Mouse (Mus musculus) gastrocnemius, postnatal 36 days (tissue): ENCODE results near the gene Mknk1. TPM values are rescaled to one million over a fixed set of nuclear protein-coding genes. Genes with fewer than 3 reads are reported as not detected.

Source experiments
- DNase-seq, 2 experiments: peaks; one replicate each; pipeline ENCODE4 v3.0.0; 2022
- intact Hi-C: fragments of 180-260 bp; cut with DNase I; formaldehyde crosslinking; loops from one replicate; pipeline ENCODE4 v1.15.1; 2025
- total RNA-seq, 2 experiments: library from RNA; stranded (reverse); gene quantifications; 2 replicates each; pipeline ENCODE4 v1.2.3; 2021

The Mknk1 gene
- total RNA-seq, 2 experiments from 2014 or later: 22.9 to 24.7 TPM

- no peak for DNase-seq
These were observed 958 bp downstream of the Mknk1 start for GRCm38 (mm10) chr4:115839956-115840355.

DNA sequence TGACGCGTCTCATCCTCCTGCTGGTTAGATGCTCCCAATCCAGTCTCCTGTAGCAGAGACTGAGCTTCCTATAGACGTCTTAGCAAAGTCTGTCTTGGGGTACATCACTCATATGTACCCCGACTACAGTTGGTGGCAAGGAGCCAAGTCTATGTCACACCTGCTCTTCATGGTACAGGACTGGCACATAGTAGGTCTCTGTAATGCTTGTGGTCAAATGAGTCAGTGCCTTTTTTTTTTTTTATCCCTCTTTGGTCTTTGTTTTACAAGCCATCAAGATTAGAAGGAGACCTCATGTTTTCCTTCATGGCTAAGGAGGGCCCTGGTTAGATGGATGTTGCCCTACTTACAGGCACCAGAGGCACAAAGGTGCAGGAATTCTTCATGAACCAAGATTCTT lies 1.8 kb downstream of the Mknk1 start:
- intact Hi-C loops: no loop called here
- DNase-seq: no peak

More at GRCm38 (mm10) chr4:115839956-115840355, 958 bp downstream of the Mknk1 start:
- intact Hi-C loops: no loop called here

- intact Hi-C loops: no loop called here
These were observed 7.7 kb downstream of the Mknk1 start for GRCm38 (mm10) chr4:115846656-115847055.

DNA sequence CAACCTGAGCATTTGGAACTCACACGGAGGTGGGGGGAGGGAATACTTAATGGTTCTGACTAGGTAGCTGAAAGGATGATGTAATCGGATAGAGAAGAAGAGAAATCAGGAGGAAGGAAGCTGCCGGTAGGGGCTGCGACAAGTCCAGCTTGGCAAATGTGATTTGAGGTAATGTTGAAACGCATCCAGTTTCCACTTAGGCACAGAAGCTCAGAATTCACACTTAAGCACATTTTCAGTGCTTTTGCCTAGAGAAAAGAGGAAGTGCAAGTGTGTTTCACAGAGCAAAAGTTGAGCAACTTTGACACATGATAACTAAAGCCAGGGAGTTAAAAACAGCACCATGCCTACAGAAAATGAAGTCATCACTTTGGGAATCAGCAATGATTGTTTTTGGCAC lies 8.4 kb downstream of the Mknk1 start:
- intact Hi-C loops: no loop called here
- DNase-seq: no peak

More at GRCm38 (mm10) chr4:115846656-115847055, 7.7 kb downstream of the Mknk1 start:
- no peak for DNase-seq

GRCm38 (mm10) chr4:115848083-115848482 lies 9.1 kb downstream of the Mknk1 start:
- intact Hi-C loops: no loop called here

GRCm38 (mm10) chr4:115848990-115849677 lies 10.1 kb downstream of the Mknk1 start:
- intact Hi-C loops: no loop called here
- DNase-seq: no peak

More at GRCm38 (mm10) chr4:115848083-115848482, 9.1 kb downstream of the Mknk1 start:
- DNase-seq: no peak

DNA sequence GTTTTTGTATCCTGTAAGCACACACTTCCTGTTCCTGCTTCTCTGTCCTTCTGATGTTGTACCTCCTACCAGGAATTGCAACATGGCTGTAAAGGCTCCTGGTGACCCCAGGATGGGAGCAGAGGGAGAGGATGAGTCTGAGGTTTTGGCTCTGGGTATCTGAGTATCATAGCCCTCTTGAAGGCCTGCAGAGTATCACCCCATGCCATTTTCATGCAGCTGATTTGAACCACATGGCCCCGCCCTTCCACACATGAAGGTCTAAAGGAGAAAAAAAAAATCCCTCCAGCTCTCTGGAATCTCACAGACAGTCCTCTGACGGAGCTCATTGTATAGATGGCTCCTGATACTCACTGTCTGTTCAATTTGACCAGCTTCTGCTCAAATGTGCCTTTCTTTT lies 11.1 kb downstream of the Mknk1 start:
- no peak for DNase-seq
- intact Hi-C loops: no loop called here

DNA sequence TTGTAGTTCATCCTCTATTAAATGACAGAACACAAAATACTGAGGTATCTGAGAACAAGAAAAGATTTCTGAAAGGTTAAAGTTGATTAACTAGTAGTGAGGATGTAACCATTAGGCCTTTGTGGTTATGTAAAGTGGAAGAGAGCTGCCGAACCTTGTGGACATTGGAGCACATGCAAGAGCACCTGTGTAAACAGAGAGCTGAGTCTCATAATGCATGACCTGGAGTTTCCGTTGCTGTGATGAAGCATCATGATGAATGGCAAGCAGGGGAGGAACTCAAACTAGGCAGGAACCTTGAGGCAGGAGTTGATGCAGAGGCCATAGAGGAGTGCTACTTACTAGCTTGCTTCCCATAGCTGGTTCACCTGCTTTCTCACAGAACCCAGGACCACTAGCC lies 11.6 kb downstream of the Mknk1 start:
- intact Hi-C loops: no loop called here
- no peak for DNase-seq

- no peak for DNase-seq
- intact Hi-C loops: no loop called here
These were observed 12.6 kb downstream of the Mknk1 start for GRCm38 (mm10) chr4:115851569-115851968.

- no peak for DNase-seq
- intact Hi-C loops: no loop called here
These were observed 16.1 kb downstream of the Mknk1 start for GRCm38 (mm10) chr4:115855100-115855499.

DNA sequence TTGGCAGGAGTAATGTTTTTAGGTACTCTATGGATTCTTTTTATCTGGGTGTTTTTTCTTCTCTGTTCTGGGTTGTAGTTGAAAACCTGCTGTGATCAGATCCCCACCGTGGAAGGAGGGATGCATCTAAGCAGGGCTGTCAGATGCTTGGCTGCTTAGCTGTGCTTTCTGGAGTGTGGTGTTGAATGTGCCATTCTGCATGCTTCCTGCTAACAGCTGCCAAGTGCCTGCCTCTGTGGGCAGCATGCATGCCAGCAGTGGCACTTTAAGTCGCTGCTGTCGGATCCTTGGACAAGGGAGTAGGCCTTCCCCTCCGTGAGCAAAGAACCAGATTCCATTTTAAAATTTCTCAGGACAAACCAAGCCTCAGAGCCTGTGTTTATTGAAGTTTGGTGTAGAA lies 16.6 kb downstream of the Mknk1 start:
- intact Hi-C loops: no loop called here
- no peak for DNase-seq

GRCm38 (mm10) chr4:115856282-115856681 lies 17.3 kb downstream of the Mknk1 start:
- intact Hi-C loops: no loop called here

GRCm38 (mm10) chr4:115857293-115857883 lies 18.4 kb downstream of the Mknk1 start:
- intact Hi-C loops: no loop called here
- DNase-seq: no peak

More at GRCm38 (mm10) chr4:115856282-115856681, 17.3 kb downstream of the Mknk1 start:
- DNase-seq: no peak

GRCm38 (mm10) chr4:115863352-115863751 lies 24.4 kb downstream of the Mknk1 start:
- intact Hi-C loops: no loop called here
- DNase-seq: no peak

GRCm38 (mm10) chr4:115863880-115864279 lies 24.9 kb downstream of the Mknk1 start:
- no peak for DNase-seq
- intact Hi-C loops: no loop called here

DNA sequence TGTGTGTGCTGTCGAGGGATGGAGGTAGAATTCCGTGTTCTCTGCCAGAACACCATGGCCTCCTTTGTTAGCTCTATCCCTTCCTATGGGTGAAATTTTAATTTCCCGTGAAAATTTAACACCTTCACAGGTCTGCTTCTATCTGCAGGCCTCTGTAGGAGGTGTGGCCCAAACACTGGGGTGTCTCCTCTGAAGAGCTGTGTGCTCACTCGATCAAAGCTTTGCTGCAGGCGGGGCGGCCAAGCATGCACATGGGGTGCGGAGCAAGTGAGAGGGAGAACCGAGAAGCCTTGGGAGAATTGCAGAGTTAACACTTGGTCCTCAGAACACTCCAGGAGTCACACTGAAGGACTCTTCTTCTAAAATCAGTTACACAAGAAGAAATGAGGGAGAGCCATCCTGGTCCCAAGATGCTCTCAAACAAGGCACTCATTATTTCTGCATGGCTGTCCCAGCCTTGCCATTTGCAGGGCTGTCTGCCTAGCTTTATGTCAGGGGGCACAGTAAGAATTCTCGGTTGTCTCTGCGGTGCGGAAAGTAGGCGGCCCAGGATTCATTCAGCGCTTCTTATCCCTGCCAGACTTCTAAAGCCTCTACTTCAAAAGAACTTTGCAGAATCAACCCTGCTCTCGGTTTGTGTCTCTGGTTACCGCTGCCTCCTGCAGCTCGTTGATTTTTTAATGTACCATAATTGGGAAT lies 30.7 kb downstream of the Mknk1 start:
- DNase-seq: no peak
- intact Hi-C loops: no loop called here

DNA sequence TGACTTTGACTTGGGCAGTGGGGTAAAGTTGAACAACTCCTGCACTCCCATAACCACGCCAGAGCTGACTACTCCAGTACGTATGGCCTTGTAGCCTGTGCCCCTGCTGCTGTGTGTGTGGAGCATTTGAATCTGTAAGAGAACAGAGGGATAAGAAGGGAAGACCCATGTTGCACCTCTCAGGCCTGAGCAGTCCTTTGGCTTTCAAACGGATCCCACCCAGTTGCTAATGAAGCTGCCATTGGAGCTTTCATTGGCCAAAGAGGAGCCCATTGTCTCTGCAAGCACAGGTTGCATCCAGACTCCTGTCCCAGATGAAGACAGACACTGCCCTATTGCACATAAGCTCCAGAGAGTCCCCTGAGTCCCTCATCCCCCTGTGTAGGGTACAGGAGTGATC lies 34.2 kb downstream of the Mknk1 start:
- intact Hi-C loops: no loop called here
- DNase-seq: no peak

DNA sequence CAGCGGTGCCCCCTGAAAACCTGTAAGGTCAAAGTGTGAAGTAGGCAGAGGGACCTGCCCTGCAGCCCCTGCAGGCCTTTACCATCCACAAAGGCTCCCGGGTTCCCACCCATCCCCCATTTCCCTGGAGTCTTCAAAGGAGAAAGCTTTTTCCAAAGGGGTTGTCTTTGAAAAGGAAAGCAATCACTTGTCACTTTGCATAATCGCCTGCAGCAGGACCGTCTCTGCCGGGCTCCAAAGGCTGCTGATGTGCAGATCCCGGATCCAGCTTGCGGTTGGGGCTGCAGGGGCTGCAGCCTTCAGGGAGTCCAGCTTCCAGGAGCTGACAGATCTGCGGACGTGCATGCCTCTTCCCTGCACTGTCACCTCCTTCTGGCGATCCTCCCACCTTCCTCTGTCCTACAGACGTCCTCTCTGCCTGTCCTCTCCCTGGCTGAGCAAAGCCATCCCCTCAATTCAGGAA lies 39.2 kb downstream of the Mknk1 start:
- intact Hi-C loops: no loop called here
- no peak for DNase-seq

GRCm38 (mm10) chr4:115878828-115879227 lies 39.8 kb downstream of the Mknk1 start:
- DNase-seq: no peak
- intact Hi-C loops: no loop called here

DNA sequence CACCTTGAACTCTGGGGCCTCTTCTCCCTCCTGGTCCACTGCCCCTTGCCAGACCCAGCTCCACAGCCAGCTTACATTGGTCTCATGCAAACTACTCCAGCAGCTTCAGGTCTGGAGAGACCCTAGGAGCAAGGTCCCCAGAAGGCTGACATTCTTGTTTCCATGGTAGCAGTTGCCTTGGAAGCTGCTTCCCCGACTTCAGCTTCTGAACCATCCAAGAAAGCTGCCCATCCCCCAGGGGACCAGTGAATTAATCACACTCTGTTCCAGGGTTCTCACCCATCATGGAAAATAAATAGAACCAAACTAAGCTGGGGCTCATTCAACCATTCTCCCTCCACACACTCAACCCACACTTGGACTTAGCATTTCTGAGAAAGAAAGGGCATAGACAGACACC lies 42.2 kb downstream of the Mknk1 start:
- DNase-seq: no peak
- intact Hi-C loops: no loop called here

- no peak for DNase-seq
- intact Hi-C loops: no loop called here
These were observed 43.2 kb downstream of the Mknk1 start for GRCm38 (mm10) chr4:115882195-115882594.

- DNase-seq: no peak
- intact Hi-C loops: no loop called here
These were observed 45.0 kb downstream of the Mknk1 start, which contains the start of gene Kncn for GRCm38 (mm10) chr4:115884022-115884421. TSS of gene Kncn (plus strand) at chr4:115884400.
